Mouse (Mus musculus): Measurements from ENCODE around the gene 1700123O20Rik. TPM values are rescaled to one million over a fixed set of nuclear protein-coding genes. Genes with fewer than 3 reads are reported as not detected.

Gene 1700123O20Rik
- polyA plus RNA-seq, 1 experiment from 2014 or later: 76.8 TPM

GRCm38 (mm10) chr14:54712861-54713260 lies 26.8 kb downstream of the 1700123O20Rik start:
- WGBS: 67% methylated on average over 8 of the region's 8 CpGs
- no peaks in the 10 kb centered on the region for H3K27me3 ChIP-seq (replicated peaks; ENCODE audit: control insufficient read depth, insufficient read depth, low read length)
- TF ChIP-seq CTCF (IDR thresholded peaks at IDR 0.05; ENCODE audit: low read depth): no peak
- H3K4me1 ChIP-seq (replicated peaks; ENCODE audit: control insufficient read depth, insufficient read depth, low read length): no peaks in the 10 kb centered on the region; the same call in 1 of the 2 replicates
- H3K27ac ChIP-seq (ENCODE audit: low read depth, low read length): no peak overlapping the region
- no peaks in the 10 kb centered on the region for H3K9me3 ChIP-seq (ENCODE audit: control insufficient read depth)
- no peak overlapping the region for H3K9ac ChIP-seq (ENCODE audit: low read depth, low read length)
- ATAC-seq: no peak
- H3K4me2 ChIP-seq (replicated peaks; ENCODE audit: low read depth): no peak overlapping the region
- no peak overlapping the region for H3K4me3 ChIP-seq (ENCODE audit: low read depth, low read length)
- H3K36me3 ChIP-seq (ENCODE audit: control insufficient read depth, insufficient read depth): no peaks in the 10 kb centered on the region

DNA sequence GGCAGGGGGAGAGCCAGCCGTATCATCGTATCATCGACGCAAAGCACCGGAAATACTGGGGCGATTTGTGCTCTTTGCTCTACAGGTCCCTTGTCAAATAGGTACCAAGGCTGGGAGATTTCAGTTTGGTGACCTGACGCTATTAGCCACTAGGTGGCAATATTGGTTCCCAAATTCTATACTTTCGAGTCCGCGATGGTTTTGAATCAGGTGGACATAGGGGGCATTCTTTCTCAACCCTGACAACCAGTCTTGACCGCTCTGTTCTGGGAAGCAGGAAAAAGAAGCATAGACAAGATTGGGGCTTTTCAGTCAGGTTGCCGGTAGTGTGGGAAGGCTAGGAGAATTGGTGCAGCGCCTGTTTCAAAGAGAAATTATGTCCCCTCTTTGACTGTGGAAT lies 28.1 kb downstream of the 1700123O20Rik start:
- Histone ChIP-seq H3K27me3 (replicated peaks; ENCODE audit: control insufficient read depth, insufficient read depth, low read length) (no peaks in the 10 kb centered on the region), H3K9me3 (ENCODE audit: control insufficient read depth) (no peaks in the 10 kb centered on the region), H3K9ac (ENCODE audit: low read depth, low read length) (no peak overlapping the region), H3K4me2 (replicated peaks; ENCODE audit: low read depth) (peak overlapping the region; percentile 71), H3K36me3 (ENCODE audit: control insufficient read depth, insufficient read depth) (no peaks in the 10 kb centered on the region), H3K27ac (ENCODE audit: low read depth, low read length) (no peak overlapping the region), H3K4me3 (ENCODE audit: low read depth, low read length) (peak overlapping the region; percentile 38), H3K4me1 (replicated peaks; ENCODE audit: control insufficient read depth, insufficient read depth, low read length) (no peaks in the 10 kb centered on the region; the same call in 1 of the 2 replicates)
- TF ChIP-seq CTCF (IDR thresholded peaks at IDR 0.05; ENCODE audit: low read depth): peak; percentile 87
- under 1% methylated on average over 13 of the region's 13 CpGs for WGBS
- ATAC-seq: peak; percentile 32

- ATAC-seq: peak; percentile 66
- Histone ChIP-seq H3K9ac (ENCODE audit: low read depth, low read length) (peak overlapping the region; percentile 17; the same call in 1 of the 2 replicates), H3K4me2 (replicated peaks; ENCODE audit: low read depth) (peak overlapping the region; percentile 71), H3K27ac (ENCODE audit: low read depth, low read length) (no peak overlapping the region; the same call in 1 of the 2 replicates), H3K9me3 (ENCODE audit: control insufficient read depth) (no peaks in the 10 kb centered on the region), H3K4me1 (replicated peaks; ENCODE audit: control insufficient read depth, insufficient read depth, low read length) (no peaks in the 10 kb centered on the region; the same call in 1 of the 2 replicates), H3K36me3 (ENCODE audit: control insufficient read depth, insufficient read depth) (no peaks in the 10 kb centered on the region), H3K4me3 (ENCODE audit: low read depth, low read length) (peak overlapping the region; percentile 38), H3K27me3 (replicated peaks; ENCODE audit: control insufficient read depth, insufficient read depth, low read length) (no peaks in the 10 kb centered on the region)
- WGBS: 2% methylated on average over 15 of the region's 15 CpGs
- TF ChIP-seq CTCF (IDR thresholded peaks at IDR 0.05; ENCODE audit: low read depth): peak; percentile 30
Measured at GRCm38 (mm10) chr14:54714617-54715081, 28.6 kb downstream of the 1700123O20Rik start.

DNA sequence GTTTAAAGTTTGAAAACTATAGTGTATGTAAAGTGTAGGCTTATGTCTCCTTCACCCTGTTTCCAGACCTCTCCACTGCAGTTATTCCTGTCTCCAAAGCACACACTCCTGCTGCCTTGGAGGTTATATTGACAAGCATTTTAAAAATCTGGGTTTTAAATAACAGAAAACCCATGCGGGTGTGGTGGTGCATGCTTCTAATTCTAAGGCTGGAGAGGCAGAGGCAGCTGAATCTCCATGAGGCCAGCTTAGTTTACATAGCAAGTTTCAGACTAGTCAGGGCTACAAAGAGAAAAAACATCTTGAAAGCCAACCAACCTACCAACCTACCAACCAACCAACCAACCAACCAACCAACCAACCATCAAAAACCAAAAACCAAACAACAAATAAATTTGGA lies 29.4 kb downstream of the 1700123O20Rik start:
- no peaks in the 10 kb centered on the region for H3K9me3 ChIP-seq (ENCODE audit: control insufficient read depth)
- no peaks in the 10 kb centered on the region for H3K36me3 ChIP-seq (ENCODE audit: control insufficient read depth, insufficient read depth)
- no peak overlapping the region for H3K27ac ChIP-seq (ENCODE audit: low read depth, low read length)
- no peak overlapping the region for H3K9ac ChIP-seq (ENCODE audit: low read depth, low read length)
- TF ChIP-seq CTCF (IDR thresholded peaks at IDR 0.05; ENCODE audit: low read depth): no peak
- no peaks in the 10 kb centered on the region; the same call in 1 of the 2 replicates for H3K4me1 ChIP-seq (replicated peaks; ENCODE audit: control insufficient read depth, insufficient read depth, low read length)
- H3K27me3 ChIP-seq (replicated peaks; ENCODE audit: control insufficient read depth, insufficient read depth, low read length): no peaks in the 10 kb centered on the region
- 59% methylated on average over 1 of the region's 1 CpGs for WGBS
- no peak for ATAC-seq
- no peak overlapping the region for H3K4me3 ChIP-seq (ENCODE audit: low read depth, low read length)
- H3K4me2 ChIP-seq (replicated peaks; ENCODE audit: low read depth): peak overlapping the region; percentile 71; the same call in 1 of the 2 replicates

- 86% methylated on average over 11 of the region's 11 CpGs for WGBS
- Histone ChIP-seq H3K27me3 (replicated peaks; ENCODE audit: control insufficient read depth, insufficient read depth, low read length) (no peaks in the 10 kb centered on the region), H3K4me1 (replicated peaks; ENCODE audit: control insufficient read depth, insufficient read depth, low read length) (0 out of 2 replicates have a peak, but pooled peaks cover 4% of the 10 kb centered on the region), H3K9me3 (ENCODE audit: control insufficient read depth) (no peaks in the 10 kb centered on the region), H3K36me3 (ENCODE audit: control insufficient read depth, insufficient read depth) (peaks cover 26% of the 10 kb centered on the region; the same call in 1 of the 2 replicates), H3K27ac (ENCODE audit: low read depth, low read length) (no peak overlapping the region), H3K4me2 (replicated peaks; ENCODE audit: low read depth) (no peak overlapping the region), H3K9ac (ENCODE audit: low read depth, low read length) (no peak overlapping the region), H3K4me3 (ENCODE audit: low read depth, low read length) (no peak overlapping the region)
- no peak for TF ChIP-seq CTCF (IDR thresholded peaks at IDR 0.05; ENCODE audit: low read depth)
- ATAC-seq: no peak
Measured at GRCm38 (mm10) chr14:54720041-54720440, 34.0 kb downstream of the 1700123O20Rik start.

DNA sequence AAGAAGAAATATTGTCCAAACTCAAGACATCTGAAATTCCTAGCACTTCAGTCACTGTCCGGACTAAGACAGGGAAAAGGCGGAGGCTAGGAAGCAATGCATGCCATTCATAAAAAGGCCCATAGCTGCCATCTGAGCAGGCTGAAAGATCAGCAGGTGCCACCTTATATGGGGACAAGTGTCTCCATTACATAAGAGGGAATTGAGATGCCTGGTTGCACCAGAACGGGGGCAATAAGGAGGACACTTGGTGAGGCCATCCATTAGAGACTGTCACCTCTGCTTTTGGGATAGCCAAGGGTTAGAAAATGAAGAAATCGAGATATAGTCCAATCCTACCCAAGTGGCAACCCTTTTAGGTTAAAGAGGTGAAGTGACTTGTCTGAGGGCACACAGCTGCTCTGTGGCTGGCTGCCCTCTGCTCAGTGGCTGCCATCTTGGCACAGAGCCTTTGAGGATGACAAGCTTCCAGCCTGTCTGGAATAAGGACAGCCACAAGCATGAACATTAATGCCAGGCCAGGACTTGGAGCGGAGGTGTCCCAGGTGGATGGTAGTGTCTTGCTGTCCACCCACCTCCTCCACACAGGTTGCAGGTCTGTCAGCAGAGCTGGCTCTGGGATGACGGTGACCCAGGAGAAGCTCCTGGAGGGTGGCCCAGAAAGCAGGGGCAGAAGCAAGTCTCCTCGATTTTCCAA lies 34.8 kb downstream of the 1700123O20Rik start:
- Histone ChIP-seq H3K27ac (ENCODE audit: low read depth, low read length) (no peak overlapping the region), H3K9me3 (ENCODE audit: control insufficient read depth) (no peaks in the 10 kb centered on the region), H3K4me2 (replicated peaks; ENCODE audit: low read depth) (no peak overlapping the region), H3K9ac (ENCODE audit: low read depth, low read length) (no peak overlapping the region), H3K4me3 (ENCODE audit: low read depth, low read length) (no peak overlapping the region), H3K36me3 (ENCODE audit: control insufficient read depth, insufficient read depth) (peaks cover 31% of the 10 kb centered on the region; the same call in 1 of the 2 replicates), H3K27me3 (replicated peaks; ENCODE audit: control insufficient read depth, insufficient read depth, low read length) (no peaks in the 10 kb centered on the region), H3K4me1 (replicated peaks; ENCODE audit: control insufficient read depth, insufficient read depth, low read length) (0 out of 2 replicates have a peak, but pooled peaks cover 4% of the 10 kb centered on the region)
- ATAC-seq: no peak
- TF ChIP-seq CTCF (IDR thresholded peaks at IDR 0.05; ENCODE audit: low read depth): no peak
- WGBS: 89% methylated on average over 7 of the region's 7 CpGs
